Mouse (Mus musculus) lung, postnatal 25 days (tissue): ENCODE data around the gene Smn1.
A peak's percentile ranks its signal among the peaks of the same experiment; 100 is the strongest.
"Not testable (repeated sequence)": the region's sequence is repeated elsewhere in the genome, so short reads cannot be mapped to it uniquely, and the experiment has no call there.

Experiments used
- DNase-seq: peaks from one replicate; pipeline ENCODE4 v3.0.0; 2022; ENCODE audit warnings: low spot score

The Smn1 gene

GRCm38 (mm10) chr13:100124423-100125257, at the start of gene Smn1:
Gene Smn1 (plus strand): TSS chr13:100124852.
- DNase-seq, result peak; percentile 93

- no peak for DNase-seq
These were observed 25.8 kb upstream of the Smn1 start for GRCm38 (mm10) chr13:100098808-100099207.

- no peak for DNase-seq
These were observed 21.5 kb upstream of the Smn1 start for GRCm38 (mm10) chr13:100103052-100103658.

GRCm38 (mm10) chr13:100103748-100104254, 20.9 kb upstream of the Smn1 start, which contains the start of gene Bdp1:
Gene Bdp1 (minus strand): TSS chr13:100104070.
- DNase-seq, result peak; percentile 95

GRCm38 (mm10) chr13:100107652-100108472, 16.8 kb upstream of the Smn1 start, which contains the start of gene Serf1:
Gene Serf1 (plus strand): TSS chr13:100108012.
- peak; percentile 76 for DNase-seq

- no peak for DNase-seq
These were observed 12.3 kb upstream of the Smn1 start for GRCm38 (mm10) chr13:100112218-100112972.

- no peak for DNase-seq
These were observed 682 bp upstream of the Smn1 start for GRCm38 (mm10) chr13:100123970-100124369.

- DNase-seq, result no peak
These were observed 599 bp downstream of the Smn1 start for GRCm38 (mm10) chr13:100125258-100125643.

- no peak for DNase-seq
These were observed 17.1 kb downstream of the Smn1 start for GRCm38 (mm10) chr13:100141646-100142314.

GRCm38 (mm10) chr13:100152659-100153058, 28.0 kb downstream of the Smn1 start:
- DNase-seq, result peak; percentile 61

- DNase-seq, result peak; percentile 12
These were observed 32.0 kb downstream of the Smn1 start for GRCm38 (mm10) chr13:100156624-100157023.

GRCm38 (mm10) chr13:100161171-100161870, 36.7 kb downstream of the Smn1 start:
- not testable (repeated sequence) for DNase-seq

GRCm38 (mm10) chr13:100162467-100162866, 37.8 kb downstream of the Smn1 start:
- not testable (repeated sequence) for DNase-seq

GRCm38 (mm10) chr13:100166378-100166777, 41.7 kb downstream of the Smn1 start:
- DNase-seq, result not testable (repeated sequence)

GRCm38 (mm10) chr13:100174360-100174759, 49.7 kb downstream of the Smn1 start:
- DNase-seq, result not testable (repeated sequence)

- DNase-seq, result peak; percentile 16
These were observed 58.5 kb downstream of the Smn1 start for GRCm38 (mm10) chr13:100183111-100183510.
